Mouse (Mus musculus) CH12.LX (cell line): ENCODE results near the gene Cnep1r1. TPM values are rescaled to one million over a fixed set of nuclear protein-coding genes. Genes with fewer than 3 reads are reported as not detected.

Experiments
- DNase-seq: peaks from one replicate; pipeline ENCODE4 v3.0.0-alpha.2; 2013; ENCODE audit errors: extremely low read depth
- H3K27ac ChIP-seq: 2 replicates; pipeline ENCODE4 v1.5.1; 2012; ENCODE audit warnings: low read depth, mild to moderate bottlenecking, control low read depth, moderate library complexity; ENCODE audit not compliant: insufficient read depth
- H3K27me3 ChIP-seq: replicated peaks from 2 replicates; pipeline ENCODE3; 2012; ENCODE audit warnings: inconsistent platforms
- H3K36me3 ChIP-seq, 2 experiments: replicated peaks in 1 of 2; 2 replicates each; pipeline versions ENCODE3 to v1.6.1; 2012; ENCODE audit warnings: inconsistent platforms in 1 of 2, low read length in 1 of 2, mild to moderate bottlenecking in 1 of 2, mixed read lengths in 1 of 2, moderate library complexity in 1 of 2; ENCODE audit not compliant: control insufficient read depth in 1 of 2, insufficient read depth in 1 of 2
- H3K4me1 ChIP-seq, 2 experiments: 2 replicates each; pipeline ENCODE4 v1.6.1; 2012; ENCODE audit warnings: inconsistent platforms in 1 of 2, moderate library complexity in 1 of 2; ENCODE audit not compliant: insufficient read depth in 2 of 2, control insufficient read depth in 1 of 2
- H3K4me2 ChIP-seq: 2 replicates; pipeline ENCODE4 v1.6.1; 2012; ENCODE audit warnings: low read depth, mild to moderate bottlenecking, control low read depth; ENCODE audit not compliant: poor library complexity, insufficient read depth, severe bottlenecking
- H3K4me3 ChIP-seq, 3 experiments: fragments of 150-350 bp in 1 of 3; sonication (generic) in 1 of 3; replicated peaks in 1 of 3; 2 replicates each; pipeline versions ENCODE3 to v1.5.1; 2011 to 2012; ENCODE audit warnings: low read depth in 2 of 3, low read length in 2 of 3, mild to moderate bottlenecking in 2 of 3, moderate library complexity in 2 of 3, control low read depth in 1 of 3, improper control_type of control experiment in 1 of 3, inconsistent platforms in 1 of 3, mixed read lengths in 1 of 3; ENCODE audit not compliant: poor library complexity in 1 of 3
- H3K79me2 ChIP-seq: replicated peaks from 2 replicates; pipeline ENCODE4 v1.6.1; 2012; ENCODE audit warnings: mild to moderate bottlenecking, moderate library complexity; ENCODE audit not compliant: control insufficient read depth, poor library complexity, insufficient read depth, severe bottlenecking; ENCODE audit errors: extremely low read depth
- H3K9ac ChIP-seq: 2 replicates; pipeline ENCODE4 v1.6.1; 2012; ENCODE audit warnings: low read depth, mild to moderate bottlenecking, control low read depth, moderate library complexity; ENCODE audit not compliant: insufficient read depth
- H3K9me3 ChIP-seq: replicated peaks from 2 replicates; pipeline ENCODE3; 2012; ENCODE audit warnings: low read length, inconsistent platforms, mixed read lengths
- BHLHE40 ChIP-seq: IDR thresholded peaks from 2 replicates; pipeline ENCODE4 v1.6.1; 2011; ENCODE audit warnings: mild to moderate bottlenecking, low read depth, low read length, improper control_type of control experiment
- CHD1 ChIP-seq: IDR thresholded peaks from 2 replicates; pipeline ENCODE4 v1.6.1; 2012; ENCODE audit warnings: low read depth, low read length, improper control_type of control experiment, inconsistent platforms
- CHD2 ChIP-seq: IDR thresholded peaks from 2 replicates; pipeline ENCODE4 v1.6.1; 2011; ENCODE audit warnings: low read length, improper control_type of control experiment
- E2F4 ChIP-seq: IDR thresholded peaks from 2 replicates; pipeline ENCODE4 v1.6.1; 2011; ENCODE audit warnings: low read depth, low read length, improper control_type of control experiment; ENCODE audit not compliant: insufficient replicate concordance
- ELF1 ChIP-seq: IDR thresholded peaks from 2 replicates; pipeline ENCODE4 v1.6.1; 2014; ENCODE audit warnings: low read depth, mild to moderate bottlenecking, inconsistent platforms, low read length, improper control_type of control experiment
- EP300 ChIP-seq: IDR thresholded peaks from 2 replicates; pipeline ENCODE4 v1.6.1; 2011; ENCODE audit warnings: low read length, improper control_type of control experiment
- IRF4 ChIP-seq: IDR thresholded peaks from 2 replicates; pipeline ENCODE4 v1.6.1; 2014; ENCODE audit warnings: low read depth, mild to moderate bottlenecking, inconsistent platforms, low read length, improper control_type of control experiment
- JUN ChIP-seq: IDR thresholded peaks from 2 replicates; pipeline ENCODE4 v1.6.1; 2011; ENCODE audit warnings: low read depth, mild to moderate bottlenecking, low read length, improper control_type of control experiment, moderate library complexity; ENCODE audit not compliant: insufficient read depth
- JUND ChIP-seq: conservative IDR thresholded peaks from 2 replicates; pipeline ENCODE4 v1.6.1; 2011; ENCODE audit warnings: low read depth, low read length, improper control_type of control experiment
- MXI1 ChIP-seq: IDR thresholded peaks from 2 replicates; pipeline ENCODE4 v1.6.1; 2011; ENCODE audit warnings: mild to moderate bottlenecking, low read depth, low read length, improper control_type of control experiment
- NELFE ChIP-seq: IDR thresholded peaks from 2 replicates; pipeline ENCODE4 v1.6.1; 2011; ENCODE audit warnings: low read depth, low read length, improper control_type of control experiment
- NRF1 ChIP-seq: IDR thresholded peaks from 2 replicates; pipeline ENCODE4 v1.6.1; 2014; ENCODE audit warnings: low read depth, mild to moderate bottlenecking, inconsistent platforms, low read length, improper control_type of control experiment, moderate library complexity
- PAX5 ChIP-seq: IDR thresholded peaks from 2 replicates; pipeline ENCODE4 v1.6.1; 2012; ENCODE audit warnings: low read length, inconsistent platforms, mixed read lengths
- POLR2A ChIP-seq: IDR thresholded peaks from 2 replicates; pipeline ENCODE4 v1.6.1; 2011; ENCODE audit warnings: low read depth, mild to moderate bottlenecking, improper control_type of control experiment, low read length
- POLR2AphosphoS2 ChIP-seq: IDR thresholded peaks from 2 replicates; pipeline ENCODE4 v1.6.1; 2011; ENCODE audit warnings: low read depth, low read length, improper control_type of control experiment
- RAD21 ChIP-seq: IDR thresholded peaks from 2 replicates; pipeline ENCODE4 v1.6.1; 2011; ENCODE audit warnings: low read depth, mild to moderate bottlenecking, low read length, improper control_type of control experiment, moderate library complexity
- RCOR1 ChIP-seq: conservative IDR thresholded peaks from 2 replicates; pipeline ENCODE4 v1.6.1; 2012; ENCODE audit warnings: low read depth, mild to moderate bottlenecking, inconsistent platforms, low read length, improper control_type of control experiment
- SMC3 ChIP-seq: IDR thresholded peaks from 2 replicates; pipeline ENCODE4 v1.6.1; 2011; ENCODE audit warnings: low read depth, low read length, improper control_type of control experiment
- TBP ChIP-seq: conservative IDR thresholded peaks from 2 replicates; pipeline ENCODE4 v1.6.1; 2011; ENCODE audit warnings: low read depth, low read length, improper control_type of control experiment
- TCF12 ChIP-seq: IDR thresholded peaks from 2 replicates; pipeline ENCODE4 v1.6.1; 2014; ENCODE audit warnings: low read depth, mild to moderate bottlenecking, inconsistent platforms, low read length, improper control_type of control experiment
- UBTF ChIP-seq: IDR thresholded peaks from 2 replicates; pipeline ENCODE4 v1.6.1; 2012; ENCODE audit warnings: low read depth, mild to moderate bottlenecking, inconsistent platforms, low read length, improper control_type of control experiment, moderate library complexity
- USF2 ChIP-seq: conservative IDR thresholded peaks from 2 replicates; pipeline ENCODE4 v1.6.1; 2011; ENCODE audit warnings: low read depth, low read length, improper control_type of control experiment
- ZC3H11A ChIP-seq: IDR thresholded peaks from 2 replicates; pipeline ENCODE4 v1.6.1; 2012; ENCODE audit warnings: low read depth, mild to moderate bottlenecking, inconsistent platforms, low read length, improper control_type of control experiment
- ZMIZ1 ChIP-seq: IDR thresholded peaks from 2 replicates; pipeline ENCODE4 v1.6.1; 2012; ENCODE audit warnings: low read depth, mild to moderate bottlenecking, inconsistent platforms, low read length, improper control_type of control experiment
- dilution Hi-C: fragments of 300-500 bp; cut with MboI; formaldehyde crosslinking; loops from 2 replicates; pipeline ENCODE4 v1.14.3; 2020; ENCODE audit warnings: low sequenced_read_pairs; ENCODE audit not compliant: extremely low pct_unique_long_range_greater_than_20kb, extremely low pct_ligation_motif_present
- in situ Hi-C: fragments of 300-500 bp; cut with MboI; formaldehyde crosslinking; loops from 3 replicates; pipeline ENCODE4 v1.14.3; 2019; ENCODE audit warnings: low sequenced_read_pairs, low pct_ligation_motif_present, low pct_unique_long_range_greater_than_20kb, mixed read lengths
- polyA plus RNA-seq: library from polyadenylated mRNA; unstranded; fragments of >175 nt; gene quantifications from 2 replicates; pipeline ENCODE4 v1.2.1, GENCODE M21; 2012; ENCODE audit warnings: low read depth; ENCODE audit not compliant: insufficient read length
- total RNA-seq, 2 experiments: library from RNA; depleted of rRNA; stranded (reverse); fragments of 300-350 nt in 1 of 2; fragments of >200 nt in 1 of 2; gene quantifications; 2 replicates each; pipeline ENCODE4 v1.2.3; 2012 to 2014

The Cnep1r1 gene
- total and polyA plus RNA-seq, 3 experiments, result 8.7 to 31.2 (median 30.8) TPM

DNA sequence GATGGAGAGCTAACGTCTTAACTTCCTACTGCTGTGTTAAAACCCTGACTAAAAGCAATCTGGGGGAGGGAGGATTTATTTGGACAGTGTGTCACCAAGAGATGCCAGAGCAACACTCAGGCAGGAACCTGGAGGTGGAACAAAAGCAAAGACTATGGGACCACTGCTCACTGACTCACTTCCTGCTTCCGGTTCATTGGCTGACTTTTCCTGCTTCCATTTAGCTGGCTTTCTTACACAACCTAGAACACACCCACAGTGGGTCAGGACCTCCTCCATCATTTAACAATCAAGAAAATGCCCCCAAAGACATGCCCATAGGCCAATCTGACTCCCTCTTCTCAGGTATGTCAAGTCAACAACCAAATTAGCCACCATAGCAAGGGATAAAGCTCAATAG lies 26.9 kb upstream of the Cnep1r1 start:
- no peaks in the 10 kb centered on the region for H3K27me3 ChIP-seq
- no peaks in the 10 kb centered on the region for H3K36me3 ChIP-seq
- H3K9ac ChIP-seq, result no peak overlapping the region
- H3K4me3 ChIP-seq, result no peak overlapping the region
- H3K4me2 ChIP-seq, result no peak overlapping the region
- DNase-seq, result no peak
- in situ Hi-C loops, result no loop called here
- H3K9me3 ChIP-seq, result no peaks in the 10 kb centered on the region
- no peaks in the 10 kb centered on the region for H3K4me1 ChIP-seq
- dilution Hi-C loops, result no loop called here
- H3K79me2 ChIP-seq, result no peaks in the 10 kb centered on the region
- no peak overlapping the region for H3K27ac ChIP-seq
- TF ChIP-seq CHD1, result no peak
- no peak for TF ChIP-seq E2F4
- TF ChIP-seq RCOR1, result no peak
- no peak for TF ChIP-seq IRF4
- TF ChIP-seq CHD2, result no peak
- no peak for TF ChIP-seq BHLHE40
- no peak for TF ChIP-seq USF2
- TF ChIP-seq ZC3H11A, result no peak
- TF ChIP-seq MXI1, result no peak
- no peak for TF ChIP-seq ELF1
- TF ChIP-seq SMC3, result no peak
- TF ChIP-seq JUND, result no peak
- TF ChIP-seq POLR2A, result no peak
- no peak for TF ChIP-seq PAX5
- no peak for TF ChIP-seq UBTF
- no peak for TF ChIP-seq ZMIZ1

DNA sequence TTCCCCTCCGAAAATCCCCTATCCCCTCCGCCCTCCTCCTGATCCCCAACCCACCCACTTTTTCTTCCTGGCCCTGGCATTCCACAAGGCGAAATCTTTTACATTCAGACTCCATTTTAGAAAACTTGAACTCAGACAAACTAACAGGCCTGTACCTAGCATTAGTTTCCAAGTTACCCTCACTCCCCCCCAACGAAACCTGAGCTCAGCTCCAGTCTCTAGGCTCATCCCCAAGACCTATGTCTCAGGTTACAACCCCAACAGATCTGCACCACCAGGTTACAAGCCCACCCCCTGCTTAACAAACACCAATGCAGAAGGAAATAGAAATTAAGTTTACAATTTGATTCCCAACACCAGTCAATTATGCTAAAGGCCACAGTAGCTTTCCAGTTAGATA lies 25.2 kb upstream of the Cnep1r1 start:
- TF ChIP-seq BHLHE40, result no peak
- TF ChIP-seq IRF4, result no peak
- no peak for TF ChIP-seq NELFE
- TF ChIP-seq POLR2AphosphoS2, result no peak
- TF ChIP-seq ZC3H11A, result no peak
- no peak for TF ChIP-seq RAD21
- no peak for TF ChIP-seq TCF12
- TF ChIP-seq E2F4, result no peak
- no peak for TF ChIP-seq SMC3
- no peak for TF ChIP-seq JUN
- TF ChIP-seq UBTF, result no peak
- TF ChIP-seq ZMIZ1, result no peak
- TF ChIP-seq PAX5, result no peak
- no peak for TF ChIP-seq USF2
- no peak for TF ChIP-seq EP300
- no peak for TF ChIP-seq TBP
- no peak for TF ChIP-seq NRF1
- Histone ChIP-seq H3K4me2 (no peak overlapping the region), H3K36me3 (no peaks in the 10 kb centered on the region), H3K27me3 (peaks cover 2% of the 10 kb centered on the region), H3K27ac (no peak overlapping the region), H3K79me2 (no peaks in the 10 kb centered on the region), H3K9ac (no peak overlapping the region), H3K4me3 (no peak overlapping the region), H3K4me1 (no peaks in the 10 kb centered on the region), H3K9me3 (no peaks in the 10 kb centered on the region)
- no peak for DNase-seq
- in situ Hi-C loops, result no loop called here
- dilution Hi-C loops, result no loop called here
